Mouse (Mus musculus) cerebellum, adult 2 months (tissue): ENCODE data around the gene Cadm2. TPM values are rescaled to one million over a fixed set of nuclear protein-coding genes. Genes with fewer than 3 reads are reported as not detected.

ENCODE experiments used
- DNase-seq, 2 experiments: peaks; one replicate each; pipeline ENCODE4 v3.0.0; 2021
- H3K27ac ChIP-seq: fragments of 200-500 bp; 2 replicates; pipeline ENCODE4 v1.5.1; 2012; ENCODE audit warnings: low read length, control low read depth, inconsistent platforms; ENCODE audit not compliant: insufficient read depth
- H3K27me3 ChIP-seq: fragments of 200-500 bp; 2 replicates; pipeline ENCODE4 v1.6.1; 2012; ENCODE audit warnings: inconsistent platforms, mild to moderate bottlenecking, low read length, moderate library complexity; ENCODE audit not compliant: control insufficient read depth, insufficient read depth
- H3K4me1 ChIP-seq: fragments of 200-500 bp; 2 replicates; pipeline ENCODE4 v1.6.1; 2011; ENCODE audit warnings: low read length; ENCODE audit not compliant: control insufficient read depth, insufficient read depth
- H3K4me3 ChIP-seq: fragments of 200-500 bp; replicated peaks from 2 replicates; pipeline ENCODE3; 2011; ENCODE audit warnings: mild to moderate bottlenecking, low read depth, low read length, control low read depth; ENCODE audit not compliant: insufficient read depth
- CTCF ChIP-seq: fragments of 200-500 bp; IDR thresholded peaks from 2 replicates; pipeline ENCODE4 v1.5.1; 2011; ENCODE audit warnings: low read depth, mild to moderate bottlenecking, control low read depth, low read length, moderate library complexity, borderline replicate concordance; ENCODE audit not compliant: insufficient read depth
- POLR2A ChIP-seq: fragments of 200-500 bp; IDR thresholded peaks from 2 replicates; pipeline ENCODE4 v1.6.1; 2011; ENCODE audit warnings: low read length, control low read depth, borderline replicate concordance; ENCODE audit not compliant: insufficient read depth
- WGBS: fragments of 180-500 bp; shearing (Covaris S2); methylation state at CpG from one replicate; pipeline ENCODE4 v1.1.7; 2018; 5-methylcytosine and 5-hydroxymethylcytosine counted together
- polyA plus RNA-seq: library from polyadenylated mRNA; depleted of rRNA; stranded (reverse); fragments of >200 nt; gene quantifications from 2 replicates; pipeline ENCODE4 v1.2.3, GENCODE M21; 2012

The Cadm2 gene
- polyA plus RNA-seq, 1 experiment = 47.7 TPM

DNA sequence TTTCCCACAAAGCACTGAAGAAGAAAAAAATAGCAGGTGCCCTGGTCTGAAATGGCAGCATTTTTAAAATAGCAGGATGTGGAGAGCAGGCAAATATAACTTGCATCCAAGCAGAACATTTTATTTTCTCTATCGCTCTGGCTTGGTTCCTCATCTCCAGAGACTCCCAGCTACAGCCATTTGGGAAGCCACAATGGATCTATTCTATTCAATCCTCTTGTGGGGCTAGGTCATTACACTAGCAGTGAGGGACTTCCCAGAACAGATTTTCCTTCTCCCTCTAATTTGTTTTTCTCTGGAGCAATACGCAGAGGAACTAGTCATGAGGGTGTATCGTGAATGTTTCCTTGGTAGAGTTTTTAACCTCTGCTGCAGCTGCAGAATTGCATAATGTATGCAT lies 769.7 kb downstream of the Cadm2 start:
- Histone ChIP-seq H3K27me3 (no peaks in the 10 kb centered on the region), H3K27ac (no peak overlapping the region)
- 56% methylated on average over 3 of the region's 3 CpGs for WGBS

DNA sequence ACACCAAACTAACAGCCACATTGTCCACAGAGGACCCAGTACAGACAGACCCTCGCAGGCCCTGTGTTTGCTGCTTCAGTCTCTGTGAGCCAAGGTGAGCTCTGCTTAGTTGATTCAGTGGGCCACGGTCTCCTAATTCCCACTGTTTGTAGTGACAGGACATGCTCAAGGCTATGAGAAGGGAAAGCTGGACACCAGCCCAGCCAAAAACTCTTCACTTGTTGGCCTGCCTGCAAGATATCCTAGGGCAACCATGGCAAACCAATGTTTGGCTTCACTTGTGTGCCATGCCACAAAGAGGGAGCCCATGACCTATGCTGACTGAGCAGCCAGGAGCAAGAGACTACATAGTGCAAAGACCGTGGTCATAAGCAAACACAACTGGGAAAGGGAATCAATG lies 795.8 kb downstream of the Cadm2 start:
- Histone ChIP-seq H3K4me1 (peaks cover 5% of the 10 kb centered on the region; the same call in 1 of the 2 replicates), H3K4me3 (no peak overlapping the region), H3K27ac (no peak overlapping the region), H3K27me3 (no peaks in the 10 kb centered on the region)
- peak in 1 of 2 experiments; percentile 34 for DNase-seq
- TF ChIP-seq CTCF (no peak), POLR2A (no peak)
- 51% methylated on average over 3 of the region's 3 CpGs for WGBS

More for the DNA sequence above, 769.7 kb downstream of the Cadm2 start:
- TF ChIP-seq CTCF (no peak), POLR2A (no peak)
- no peak for DNase-seq
- peaks cover 3% of the 10 kb centered on the region; the same call in 1 of the 2 replicates for H3K4me1 ChIP-seq
- H3K4me3 ChIP-seq = no peak overlapping the region

DNA sequence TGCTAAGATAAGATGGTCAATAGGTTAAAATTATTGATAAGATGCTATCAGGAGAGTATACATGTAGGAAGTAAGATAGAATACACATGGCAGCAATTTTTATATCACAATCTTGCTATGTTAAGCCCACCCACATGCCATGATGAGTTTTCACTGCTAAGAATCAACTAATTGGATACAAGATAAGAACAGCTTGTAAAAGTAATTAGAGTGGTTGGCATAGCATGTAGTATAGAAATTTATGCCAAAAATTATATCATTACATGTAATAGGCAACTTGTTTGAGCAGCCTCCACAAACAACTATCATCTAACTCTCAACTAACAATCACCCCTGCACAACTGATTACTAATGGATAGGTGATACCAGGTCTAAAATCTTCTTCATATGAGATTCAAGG lies 809.2 kb downstream of the Cadm2 start:
- no peak for TF ChIP-seq POLR2A
- TF ChIP-seq CTCF = no peak
- Histone ChIP-seq H3K4me3 (no peak overlapping the region), H3K4me1 (0 out of 2 replicates have a peak, but pooled peaks cover 3% of the 10 kb centered on the region), H3K27ac (no peak overlapping the region), H3K27me3 (no peaks in the 10 kb centered on the region)
- no peak for DNase-seq

DNA sequence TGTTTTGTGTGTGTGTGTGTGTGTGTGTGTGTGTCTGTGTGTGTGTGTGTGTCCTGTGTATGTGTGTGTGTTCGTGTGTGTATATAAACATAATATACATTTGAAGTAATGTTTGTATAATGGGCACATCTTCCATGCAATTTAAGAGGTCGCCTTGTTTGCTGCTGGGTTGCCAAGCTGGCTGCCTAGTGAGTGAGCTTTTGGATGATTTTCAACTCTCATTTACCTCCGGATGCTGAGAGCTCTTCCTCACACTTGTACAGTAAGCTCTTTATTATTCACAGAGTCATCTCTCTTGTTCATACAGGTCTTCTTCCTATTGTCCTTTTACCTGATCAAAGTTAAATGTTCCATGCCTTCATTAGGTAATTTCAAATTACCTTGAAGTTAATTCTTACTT lies 822.5 kb downstream of the Cadm2 start:
- Histone ChIP-seq H3K4me3 (no peak overlapping the region), H3K27me3 (no peaks in the 10 kb centered on the region), H3K27ac (no peak overlapping the region), H3K4me1 (no peaks in the 10 kb centered on the region; the same call in 1 of the 2 replicates)
- peak; percentile 37 to 71 for DNase-seq
- WGBS = 16% methylated on average over 3 of the region's 3 CpGs
- TF ChIP-seq POLR2A (no peak), CTCF (no peak)

DNA sequence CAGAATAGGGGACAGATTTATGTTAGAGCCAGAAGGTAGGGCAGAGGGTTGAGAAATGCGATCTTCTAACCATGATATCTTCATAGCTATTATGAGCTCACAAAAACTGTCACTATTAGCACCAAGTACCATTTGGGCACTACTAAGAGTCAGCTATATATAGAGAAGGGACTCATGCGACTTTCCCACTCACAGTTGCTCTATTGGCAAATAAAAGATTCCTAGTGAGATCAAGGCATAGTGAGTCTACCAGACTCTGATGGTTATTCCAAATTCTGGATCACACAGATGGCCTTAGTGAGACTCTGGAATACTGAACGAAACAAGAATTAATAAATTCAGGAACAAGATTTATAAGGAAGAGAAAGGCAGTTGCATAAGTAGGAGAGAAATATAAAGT lies 827.6 kb downstream of the Cadm2 start:
- TF ChIP-seq CTCF (no peak), POLR2A (no peak)
- Histone ChIP-seq H3K4me3 (no peak overlapping the region), H3K27ac (no peak overlapping the region), H3K4me1 (peaks cover 3% of the 10 kb centered on the region; the same call in 1 of the 2 replicates), H3K27me3 (no peaks in the 10 kb centered on the region)
- peak in 1 of 2 experiments; percentile 37 for DNase-seq
- WGBS = 12% methylated on average over 3 of the region's 3 CpGs

DNA sequence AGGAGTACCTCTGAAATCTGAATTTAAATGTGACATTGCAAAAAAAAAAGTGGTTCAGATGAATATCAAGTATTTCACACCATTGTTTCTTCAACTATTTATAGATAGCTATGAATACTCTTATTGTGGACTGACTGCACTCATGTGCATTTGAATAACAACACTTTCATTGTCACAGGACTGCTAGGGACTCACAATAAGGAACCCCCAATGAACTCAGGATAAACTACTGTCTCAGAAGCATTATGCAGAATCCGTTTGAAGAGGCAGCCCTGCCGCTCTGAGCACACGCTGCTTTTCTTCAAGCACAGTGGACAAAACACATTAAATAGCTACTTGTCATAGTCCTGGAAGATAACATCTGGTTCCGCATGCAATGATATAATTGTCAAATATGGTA lies 848.8 kb downstream of the Cadm2 start:
- WGBS = 81% methylated on average over 4 of the region's 4 CpGs
- H3K4me3 ChIP-seq = no peak overlapping the region
- H3K27me3 ChIP-seq = no peaks in the 10 kb centered on the region
- no peaks in the 10 kb centered on the region for H3K4me1 ChIP-seq
- TF ChIP-seq CTCF (no peak), POLR2A (no peak)
- no peak for DNase-seq
- H3K27ac ChIP-seq = no peak overlapping the region

DNA sequence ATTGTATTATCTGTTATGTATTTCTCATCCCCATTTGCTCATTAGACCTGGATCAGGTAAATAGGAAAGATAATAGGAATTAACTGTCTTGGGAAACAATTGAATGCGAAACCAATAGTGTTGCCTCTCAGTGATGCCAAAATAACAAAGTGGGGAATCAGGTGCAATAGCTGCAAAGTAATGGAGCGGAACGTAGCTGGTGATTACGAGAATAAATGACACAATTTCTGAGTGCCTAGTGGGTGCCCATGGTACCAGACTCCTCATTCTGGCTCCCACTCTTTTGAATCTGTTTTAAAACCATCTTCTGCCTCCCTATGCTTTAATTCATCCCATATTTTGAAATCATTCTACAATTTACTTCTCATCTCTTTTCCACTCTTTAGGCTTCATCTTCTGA lies 851.2 kb downstream of the Cadm2 start:
- TF ChIP-seq POLR2A (no peak), CTCF (no peak)
- WGBS = 81% methylated on average over 4 of the region's 4 CpGs
- no peak for DNase-seq
- Histone ChIP-seq H3K4me3 (no peak overlapping the region), H3K27ac (no peak overlapping the region), H3K4me1 (no peaks in the 10 kb centered on the region), H3K27me3 (no peaks in the 10 kb centered on the region)

DNA sequence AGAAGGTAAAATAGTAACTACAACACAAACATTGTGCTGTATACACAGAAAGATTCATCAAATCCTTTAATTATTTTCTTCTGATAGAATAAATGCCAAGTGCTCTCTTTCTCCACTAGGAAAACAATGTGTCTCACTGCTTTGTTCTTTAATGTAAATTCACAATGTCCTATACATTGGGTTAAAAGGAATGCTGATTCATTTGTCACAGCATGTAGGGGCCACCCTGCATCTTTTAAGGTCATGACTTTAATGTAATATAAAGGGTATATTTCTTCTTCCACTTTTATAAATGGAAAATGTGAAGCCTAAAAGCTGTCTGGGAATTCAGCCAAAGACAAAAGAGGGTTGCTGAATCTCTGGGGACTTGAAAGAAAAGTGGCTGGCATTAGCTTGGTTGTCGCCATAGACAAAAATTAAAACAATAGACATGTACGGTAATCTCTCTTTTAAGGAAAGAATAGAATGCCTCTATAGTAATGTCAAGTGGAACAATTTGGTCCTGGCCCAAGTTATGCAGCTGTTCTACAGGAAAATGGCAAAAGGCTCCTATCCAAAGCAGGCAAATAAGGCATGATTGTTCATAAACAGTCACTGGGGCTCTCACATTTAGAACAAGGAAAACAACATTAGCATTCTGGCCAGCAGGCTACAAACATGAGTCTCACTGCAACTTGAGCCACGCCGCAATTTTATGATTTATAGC lies 851.9 kb downstream of the Cadm2 start:
- H3K27ac ChIP-seq = no peak overlapping the region
- peak in 1 of 2 experiments; percentile 31 for DNase-seq

More for the DNA sequence above, 851.9 kb downstream of the Cadm2 start:
- H3K27me3 ChIP-seq = no peaks in the 10 kb centered on the region
- no peak overlapping the region for H3K4me3 ChIP-seq
- TF ChIP-seq POLR2A = no peak
- TF ChIP-seq CTCF = no peak
- no peaks in the 10 kb centered on the region for H3K4me1 ChIP-seq
- 23% methylated on average over 4 of the region's 4 CpGs for WGBS
